Mouse (Mus musculus): ENCODE results near the gene Hcrtr2.

Gene Hcrtr2

GRCm38 (mm10) chr9:76323756-76324155, at the start of gene Hcrtr2:
Gene Hcrtr2, minus strand, starts transcription at chr9:76323856.
- no peak for DNase-seq (ENCODE audit: low spot score in 2 of 2)

DNA sequence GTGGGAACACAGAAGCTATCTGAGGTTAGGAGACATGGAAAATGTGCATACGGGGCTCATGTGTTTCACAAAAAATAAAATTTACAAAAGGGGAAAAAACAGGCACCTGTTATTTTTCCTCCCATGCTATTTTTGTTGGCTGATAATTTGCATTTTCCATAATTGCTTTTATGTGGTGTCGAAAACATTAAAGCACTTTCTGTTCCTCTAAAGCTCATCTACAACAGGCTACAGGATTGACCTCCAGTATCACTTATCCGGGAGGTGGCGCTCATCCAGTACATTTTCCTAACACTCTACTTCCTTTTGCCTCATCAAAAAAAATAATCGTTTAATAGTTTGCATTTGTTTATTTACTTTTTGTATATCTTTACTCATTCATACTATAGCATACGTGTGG, 41.2 kb upstream of the Hcrtr2 start:
- no peak for DNase-seq (ENCODE audit: low spot score in 2 of 2)

DNA sequence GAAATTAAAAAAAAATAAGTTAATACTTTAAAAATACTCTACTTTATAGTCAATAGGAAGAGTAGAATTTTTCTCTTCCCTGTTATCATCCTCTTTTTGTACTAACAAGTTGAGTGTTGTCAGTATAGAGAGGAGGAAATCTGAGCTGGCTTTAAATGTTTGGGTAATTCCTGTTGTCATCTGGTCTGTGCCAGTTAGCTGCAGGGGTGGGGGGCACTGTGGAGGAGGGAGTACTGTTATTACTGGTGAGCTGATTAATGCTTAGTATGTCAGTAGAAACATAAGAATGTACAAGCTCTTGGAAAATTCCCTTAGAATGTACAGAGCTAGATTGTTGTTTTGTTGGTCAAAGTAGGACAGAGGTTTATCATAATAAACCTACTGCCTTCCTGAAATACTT, 36.7 kb upstream of the Hcrtr2 start:
- DNase-seq (ENCODE audit: low spot score in 2 of 2): no peak

DNA sequence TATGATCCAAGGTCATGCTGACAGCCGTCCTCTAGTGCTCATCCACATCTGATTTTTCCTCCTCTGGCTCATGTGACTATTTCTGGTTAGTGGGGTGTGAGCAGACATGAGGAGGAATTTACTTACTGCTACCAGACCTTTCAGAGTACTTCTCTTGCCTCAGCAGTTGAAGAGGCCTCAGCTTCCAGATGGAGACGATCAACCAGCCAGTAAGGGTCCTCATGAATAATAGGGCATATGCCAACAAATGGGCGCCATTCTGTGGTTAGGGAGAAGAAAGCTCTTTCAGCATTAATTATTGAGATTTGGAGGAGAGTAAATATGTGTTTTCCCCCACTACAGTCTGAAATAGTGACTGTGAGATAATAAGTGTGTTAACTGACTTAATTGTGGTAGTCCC, 28.7 kb upstream of the Hcrtr2 start:
- no peak for DNase-seq (ENCODE audit: low spot score in 2 of 2)

- DNase-seq (ENCODE audit: low spot score in 2 of 2): no peak
Measured at GRCm38 (mm10) chr9:76347298-76347697, 23.6 kb upstream of the Hcrtr2 start.

- no peak for DNase-seq (ENCODE audit: low spot score in 2 of 2)
Measured at GRCm38 (mm10) chr9:76331081-76331480, 7.4 kb upstream of the Hcrtr2 start.

GRCm38 (mm10) chr9:76323186-76323701, 412 bp downstream of the Hcrtr2 start:
- DNase-seq (ENCODE audit: low spot score in 2 of 2): peak in 1 of 2 experiments; percentile 9

DNA sequence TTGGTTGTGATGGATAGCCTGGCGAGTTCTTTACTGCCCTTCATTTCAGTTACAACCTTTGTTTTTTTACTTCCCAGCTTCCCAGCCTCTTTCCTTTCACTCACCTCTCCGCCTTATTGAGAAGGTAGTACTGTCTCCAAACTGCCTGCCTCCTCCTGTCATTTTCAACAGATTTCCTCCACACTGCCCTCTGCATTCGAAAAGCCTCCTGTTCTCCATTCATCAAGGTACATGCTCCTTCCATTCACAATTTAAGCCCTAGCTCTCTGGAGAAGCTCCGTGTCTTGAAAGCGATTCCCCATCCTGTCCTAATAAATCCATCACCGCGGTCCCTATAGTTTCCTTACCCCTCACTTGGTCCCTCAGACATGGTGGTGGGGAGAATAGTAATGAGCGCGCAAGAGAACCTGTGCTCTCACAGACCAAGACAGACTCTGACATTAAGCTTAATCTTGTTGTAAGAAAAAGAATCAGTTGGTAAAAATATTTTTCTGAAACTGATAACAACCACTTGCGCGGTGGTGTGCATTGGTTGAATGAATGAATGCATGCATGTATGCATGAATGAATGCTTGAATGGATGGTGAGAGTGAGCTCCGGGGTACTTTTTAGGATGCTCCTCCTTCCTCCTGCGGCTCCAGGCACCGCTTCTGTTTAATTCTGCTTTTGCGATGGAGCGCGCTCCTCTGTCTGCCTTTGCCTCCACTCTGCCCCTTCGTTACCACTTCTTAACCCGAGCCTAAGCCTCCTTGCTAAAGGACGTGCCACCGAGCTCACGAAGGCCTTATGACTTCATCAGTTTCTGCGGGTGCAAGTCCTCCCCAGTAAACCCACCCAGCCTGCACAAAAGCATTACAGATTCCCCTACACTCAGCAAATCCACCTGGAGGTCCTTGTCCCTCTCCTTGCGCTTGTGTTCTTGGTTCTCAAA, 1.3 kb downstream of the Hcrtr2 start:
- peak in 1 of 2 experiments; percentile 2 for DNase-seq (ENCODE audit: low spot score in 2 of 2)

DNA sequence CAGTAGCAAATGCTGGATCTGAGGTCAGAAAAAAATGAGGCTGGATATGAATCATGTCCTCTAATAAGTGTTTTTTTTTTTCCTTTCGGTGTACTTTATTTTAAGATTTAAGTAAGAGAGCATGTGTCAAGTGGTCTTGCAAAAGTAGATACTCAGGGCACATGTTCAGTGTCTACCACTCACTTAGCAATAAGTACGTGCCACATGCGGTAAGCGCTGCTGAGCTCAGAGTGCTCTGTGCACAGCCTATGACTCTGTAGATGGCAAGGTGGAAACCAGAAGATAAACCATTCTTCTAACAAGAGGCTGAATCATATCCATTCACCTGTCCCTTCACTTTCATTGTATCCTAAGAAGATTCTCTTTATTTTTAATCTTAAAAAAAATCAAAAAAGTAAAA, 2.1 kb downstream of the Hcrtr2 start:
- DNase-seq (ENCODE audit: low spot score in 2 of 2): no peak

- no peak for DNase-seq (ENCODE audit: low spot score in 2 of 2)
Measured at GRCm38 (mm10) chr9:76320755-76321154, 2.9 kb downstream of the Hcrtr2 start.

GRCm38 (mm10) chr9:76318302-76318701, 5.4 kb downstream of the Hcrtr2 start:
- no peak for DNase-seq (ENCODE audit: low spot score in 2 of 2)

GRCm38 (mm10) chr9:76315096-76315495, 8.6 kb downstream of the Hcrtr2 start:
- DNase-seq (ENCODE audit: low spot score in 2 of 2): no peak

DNA sequence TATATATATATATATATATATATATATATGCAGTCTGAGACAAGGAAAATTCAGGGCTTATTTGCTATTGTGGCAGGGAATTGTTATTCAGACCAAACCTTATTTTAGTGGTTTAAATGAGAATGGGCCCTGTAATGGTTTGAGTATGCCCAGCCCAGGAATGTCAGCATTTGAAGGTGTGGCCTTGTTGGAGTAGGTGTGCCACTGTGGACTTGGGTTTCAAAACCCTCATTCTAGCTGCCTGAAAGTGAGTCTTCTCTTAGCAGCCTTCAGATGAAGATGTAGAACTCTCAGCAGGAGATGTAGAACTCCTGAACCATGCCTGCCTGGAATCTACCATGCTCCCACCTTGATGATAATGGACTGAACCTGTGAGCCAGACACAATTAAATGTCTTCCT, 9.7 kb downstream of the Hcrtr2 start:
- DNase-seq (ENCODE audit: low spot score in 2 of 2): no peak

DNA sequence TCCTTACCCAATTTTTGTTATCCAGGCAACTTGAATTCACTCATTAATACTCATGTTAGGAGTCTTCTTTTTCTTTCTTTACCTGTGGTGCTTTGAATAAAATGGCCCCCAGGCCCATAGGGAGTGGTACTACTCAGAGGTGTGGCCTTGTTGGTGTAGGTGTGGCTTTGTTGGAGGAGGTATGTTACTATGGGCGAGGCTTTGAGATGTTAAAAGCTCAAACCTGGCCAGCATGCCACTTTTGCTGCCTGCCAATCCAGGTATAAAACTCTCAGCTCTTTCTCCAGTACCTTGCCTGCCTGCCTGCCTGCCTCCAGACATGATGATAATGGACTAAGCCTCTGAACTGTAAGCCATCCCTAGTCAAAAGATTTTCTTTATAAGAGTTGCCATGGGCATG, 11.4 kb downstream of the Hcrtr2 start:
- DNase-seq (ENCODE audit: low spot score in 2 of 2): no peak

GRCm38 (mm10) chr9:76291384-76291783, 32.3 kb downstream of the Hcrtr2 start:
- no peak for DNase-seq (ENCODE audit: low spot score in 2 of 2)

DNA sequence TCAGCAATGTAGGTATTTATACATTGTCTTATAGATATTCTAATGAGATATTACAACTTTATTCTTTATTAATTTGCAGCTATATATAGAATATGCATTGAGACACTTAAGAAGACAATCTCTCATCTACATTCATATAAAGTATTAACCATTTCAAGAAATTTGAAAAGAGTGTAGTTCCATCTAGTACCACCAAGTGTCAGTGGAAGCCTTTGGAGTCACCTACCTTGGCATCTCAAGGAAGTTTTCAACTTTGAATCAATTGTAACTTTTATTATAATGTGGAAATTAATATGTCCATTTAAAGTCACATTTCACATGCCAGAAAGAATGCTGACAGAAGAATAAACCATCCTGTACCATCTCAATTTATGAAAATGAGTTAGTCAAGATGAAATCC, 52.8 kb downstream of the Hcrtr2 start:
- no peak for DNase-seq (ENCODE audit: low spot score in 2 of 2)

GRCm38 (mm10) chr9:76257731-76258130, 65.9 kb downstream of the Hcrtr2 start:
- DNase-seq (ENCODE audit: low spot score in 2 of 2): no peak

DNA sequence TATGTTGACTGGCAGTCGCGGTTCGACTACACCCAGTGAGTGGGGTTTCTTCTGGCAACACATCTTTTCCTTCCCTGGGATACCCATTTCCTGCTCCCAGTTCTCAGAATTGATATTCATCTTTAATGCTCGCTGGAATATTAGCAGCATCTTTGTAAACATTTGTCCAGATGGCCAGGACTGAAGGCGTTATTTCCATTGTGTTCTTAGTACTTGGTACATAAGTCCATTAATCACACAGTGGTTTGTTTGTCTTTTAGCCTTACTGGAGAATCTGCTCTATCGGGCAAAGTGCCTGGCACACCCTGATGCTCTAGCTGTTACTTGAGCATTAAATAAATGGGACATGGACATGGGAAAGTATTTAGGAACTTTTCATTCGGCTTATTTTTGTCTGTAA, 71.1 kb downstream of the Hcrtr2 start:
- no peak for DNase-seq (ENCODE audit: low spot score in 2 of 2)

DNA sequence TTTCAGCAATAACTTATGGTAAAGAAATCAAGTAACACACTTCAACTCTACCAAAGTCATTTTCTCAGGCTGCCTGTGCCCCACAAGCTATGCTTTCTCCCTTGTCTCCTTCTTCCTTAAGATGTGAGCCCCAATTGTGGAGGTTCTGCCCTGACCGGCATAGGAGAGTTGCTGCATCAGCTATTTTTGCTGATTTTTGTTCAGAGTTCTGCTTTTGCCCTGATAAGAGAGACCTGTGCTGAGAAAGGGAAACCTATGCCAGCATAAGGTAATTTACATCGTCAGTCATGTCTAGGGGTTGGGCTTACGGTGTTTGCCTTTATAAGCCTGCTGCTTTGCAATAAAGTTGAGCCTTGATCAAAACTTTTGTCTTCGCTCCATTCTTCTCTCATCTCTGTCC, 71.5 kb downstream of the Hcrtr2 start:
- DNase-seq (ENCODE audit: low spot score in 2 of 2): no peak

DNA sequence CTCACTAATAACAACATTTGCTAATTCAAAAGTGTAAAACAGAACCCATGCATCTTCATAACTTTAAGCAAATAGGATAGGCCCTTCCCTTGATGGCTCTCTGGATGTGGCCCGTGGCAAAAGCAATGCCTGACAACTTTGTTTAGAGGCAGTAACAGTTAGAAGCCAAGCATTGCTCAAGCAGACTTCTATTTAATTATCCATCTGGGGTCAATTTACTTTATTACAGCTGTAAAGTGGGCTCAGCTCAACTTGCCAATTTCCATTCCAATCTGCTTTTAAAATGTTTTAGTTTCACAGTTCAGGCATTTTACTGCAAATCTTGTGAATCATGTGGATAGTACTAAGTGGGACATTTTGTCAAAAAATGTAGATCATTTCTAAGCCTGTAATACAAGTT, 81.3 kb downstream of the Hcrtr2 start:
- DNase-seq (ENCODE audit: low spot score in 2 of 2): no peak

- DNase-seq (ENCODE audit: low spot score in 2 of 2): no peak
Measured at GRCm38 (mm10) chr9:76237946-76238345, 85.7 kb downstream of the Hcrtr2 start.

GRCm38 (mm10) chr9:76237243-76237642, 86.4 kb downstream of the Hcrtr2 start:
- no peak for DNase-seq (ENCODE audit: low spot score in 2 of 2)

- peak; percentile 40 to 51 for DNase-seq (ENCODE audit: low spot score in 2 of 2)
Measured at GRCm38 (mm10) chr9:76236626-76237025, 87.0 kb downstream of the Hcrtr2 start.

Measured in urinary bladder, adult 18-20 months (tissue).